Mouse (Mus musculus): ENCODE data around the gene Evx1.

DNA sequence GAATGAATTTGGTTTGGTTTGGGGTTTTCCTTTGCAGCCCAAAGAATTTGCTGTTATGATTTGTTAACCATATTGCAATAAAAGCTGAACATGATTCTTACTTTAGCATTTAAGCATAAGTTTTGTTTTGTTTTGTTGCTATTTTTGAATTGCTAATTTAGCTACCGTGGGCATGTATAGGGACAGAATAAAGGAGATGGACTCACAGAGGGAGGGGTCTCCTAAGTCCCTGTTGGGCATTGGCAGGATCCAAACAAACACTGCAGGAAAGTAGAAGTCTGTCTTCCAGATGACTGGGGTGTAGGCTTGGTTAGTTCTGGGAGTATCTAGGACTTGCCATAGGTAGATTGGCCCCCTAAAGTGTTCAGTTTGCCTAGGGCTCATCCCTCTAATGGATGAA is 5.0 kb downstream of the Evx1 start:
- TF ChIP-seq CTCF (IDR thresholded peaks at IDR 0.05; ENCODE audit: extremely low read depth, insufficient read length, insufficient replicate concordance, low read depth, low read length) (no peak), POLR2A (IDR thresholded peaks at IDR 0.05; ENCODE audit: low read depth, low read length) (no peak)
